Mouse (Mus musculus): ENCODE results near the gene 1190005I06Rik. TPM values are rescaled to one million over a fixed set of nuclear protein-coding genes. Genes with fewer than 3 reads are reported as not detected.
A peak's percentile ranks its signal among the peaks of the same experiment; 100 is the strongest.
"Not testable (repeated sequence)": the region's sequence is repeated elsewhere in the genome, so short reads cannot be mapped to it uniquely, and the experiment has no call there.

The 1190005I06Rik gene
- polyA plus RNA-seq, 1 experiment from 2014 or later = 7.7 TPM

GRCm38 (mm10) chr8:120681113-120681512, 33.7 kb upstream of the 1190005I06Rik start:
- H3K36me3 ChIP-seq = no peaks in the 10 kb centered on the region
- no peaks in the 10 kb centered on the region for H3K9me3 ChIP-seq
- 68% methylated on average over 10 of the region's 10 CpGs for WGBS
- no peak overlapping the region for H3K4me2 ChIP-seq
- H3K27ac ChIP-seq = no peak overlapping the region
- peaks cover 20% of the 10 kb centered on the region for H3K4me1 ChIP-seq
- no peak overlapping the region for H3K4me3 ChIP-seq
- ATAC-seq (ENCODE audit: insufficient number of reproducible peaks, low FRiP score, low TSS enrichment, low read depth) = no peak
- H3K9ac ChIP-seq = no peak overlapping the region
- peaks cover 5% of the 10 kb centered on the region; the same call in 1 of the 2 replicates for H3K27me3 ChIP-seq

- not testable (repeated sequence) for H3K4me3 ChIP-seq; H3K9ac ChIP-seq; ATAC-seq (ENCODE audit: insufficient number of reproducible peaks, low FRiP score, low TSS enrichment, low read depth); H3K27me3 ChIP-seq; H3K4me2 ChIP-seq; H3K9me3 ChIP-seq; H3K27ac ChIP-seq; H3K36me3 ChIP-seq
- peaks cover 16% of the 10 kb centered on the region for H3K4me1 ChIP-seq
- 56% methylated on average over 7 of the region's 7 CpGs for WGBS
Measured at GRCm38 (mm10) chr8:120680405-120680804, 33.0 kb upstream of the 1190005I06Rik start.

- ATAC-seq (ENCODE audit: insufficient number of reproducible peaks, low FRiP score, low TSS enrichment, low read depth) = no peak
- Histone ChIP-seq H3K27me3 (peaks cover 5% of the 10 kb centered on the region; the same call in 1 of the 2 replicates), H3K4me2 (no peak overlapping the region), H3K4me1 (peaks cover 10% of the 10 kb centered on the region; the same call in 1 of the 2 replicates), H3K9ac (no peak overlapping the region), H3K4me3 (no peak overlapping the region), H3K27ac (no peak overlapping the region), H3K36me3 (peaks cover 7% of the 10 kb centered on the region; the same call in 1 of the 2 replicates), H3K9me3 (no peaks in the 10 kb centered on the region)
- WGBS = 56% methylated on average over 11 of the region's 11 CpGs
Measured at GRCm38 (mm10) chr8:120679629-120680387, 32.4 kb upstream of the 1190005I06Rik start.

GRCm38 (mm10) chr8:120678447-120678846, 31.0 kb upstream of the 1190005I06Rik start:
- H3K4me1 ChIP-seq = 0 out of 2 replicates have a peak, but pooled peaks cover 3% of the 10 kb centered on the region
- H3K9me3 ChIP-seq = no peaks in the 10 kb centered on the region
- ATAC-seq (ENCODE audit: insufficient number of reproducible peaks, low FRiP score, low TSS enrichment, low read depth) = no peak
- WGBS = 12% methylated on average over 10 of the region's 10 CpGs
- peaks cover 16% of the 10 kb centered on the region for H3K36me3 ChIP-seq
- peaks cover 5% of the 10 kb centered on the region; the same call in 1 of the 2 replicates for H3K27me3 ChIP-seq
- H3K27ac ChIP-seq = no peak overlapping the region
- H3K4me2 ChIP-seq = no peak overlapping the region
- no peak overlapping the region for H3K4me3 ChIP-seq
- no peak overlapping the region for H3K9ac ChIP-seq

- H3K4me1 ChIP-seq = 0 out of 2 replicates have a peak, but pooled peaks cover 3% of the 10 kb centered on the region
- no peaks in the 10 kb centered on the region for H3K27me3 ChIP-seq
- 76% methylated on average over 8 of the region's 8 CpGs for WGBS
- no peak overlapping the region for H3K9ac ChIP-seq
- H3K9me3 ChIP-seq = no peaks in the 10 kb centered on the region
- H3K4me2 ChIP-seq = no peak overlapping the region
- peaks cover 42% of the 10 kb centered on the region for H3K36me3 ChIP-seq
- no peak for ATAC-seq (ENCODE audit: insufficient number of reproducible peaks, low FRiP score, low TSS enrichment, low read depth)
- no peak overlapping the region for H3K27ac ChIP-seq
- no peak overlapping the region for H3K4me3 ChIP-seq
Measured at GRCm38 (mm10) chr8:120675718-120676117, 28.3 kb upstream of the 1190005I06Rik start.

- no peak overlapping the region for H3K27ac ChIP-seq
- peaks cover 7% of the 10 kb centered on the region for H3K4me1 ChIP-seq
- 94% methylated on average over 7 of the region's 7 CpGs for WGBS
- H3K9me3 ChIP-seq = no peaks in the 10 kb centered on the region
- H3K4me2 ChIP-seq = no peak overlapping the region
- no peak for ATAC-seq (ENCODE audit: insufficient number of reproducible peaks, low FRiP score, low TSS enrichment, low read depth)
- no peak overlapping the region for H3K9ac ChIP-seq
- no peaks in the 10 kb centered on the region for H3K27me3 ChIP-seq
- H3K36me3 ChIP-seq = peaks cover 53% of the 10 kb centered on the region
- H3K4me3 ChIP-seq = no peak overlapping the region
Measured at GRCm38 (mm10) chr8:120673298-120673697, 25.9 kb upstream of the 1190005I06Rik start.

- 87% methylated on average over 16 of the region's 16 CpGs for WGBS
- H3K9ac ChIP-seq = no peak overlapping the region
- H3K4me1 ChIP-seq = peaks cover 7% of the 10 kb centered on the region
- no peak overlapping the region for H3K4me3 ChIP-seq
- no peaks in the 10 kb centered on the region for H3K9me3 ChIP-seq
- H3K4me2 ChIP-seq = no peak overlapping the region
- H3K27me3 ChIP-seq = no peaks in the 10 kb centered on the region
- ATAC-seq (ENCODE audit: insufficient number of reproducible peaks, low FRiP score, low TSS enrichment, low read depth) = no peak
- no peak overlapping the region for H3K27ac ChIP-seq
- peaks cover 53% of the 10 kb centered on the region for H3K36me3 ChIP-seq
Measured at GRCm38 (mm10) chr8:120672626-120673229, 25.3 kb upstream of the 1190005I06Rik start.

GRCm38 (mm10) chr8:120671775-120672174, 24.3 kb upstream of the 1190005I06Rik start:
- H3K4me3 ChIP-seq = no peak overlapping the region
- H3K9ac ChIP-seq = no peak overlapping the region
- WGBS = 72% methylated on average over 6 of the region's 6 CpGs
- no peaks in the 10 kb centered on the region for H3K9me3 ChIP-seq
- peaks cover 53% of the 10 kb centered on the region for H3K36me3 ChIP-seq
- no peak for ATAC-seq (ENCODE audit: insufficient number of reproducible peaks, low FRiP score, low TSS enrichment, low read depth)
- peaks cover 12% of the 10 kb centered on the region for H3K4me1 ChIP-seq
- H3K4me2 ChIP-seq = no peak overlapping the region
- H3K27me3 ChIP-seq = no peaks in the 10 kb centered on the region
- no peak overlapping the region for H3K27ac ChIP-seq

GRCm38 (mm10) chr8:120668374-120668905, 21.0 kb upstream of the 1190005I06Rik start, which contains the start of gene Emc8:
TSS of gene Emc8 (minus strand) at chr8:120668573.
- Histone ChIP-seq H3K4me2 (peak within 1 kb of the TSS; percentile 83), H3K27ac (peak within 1 kb of the TSS; percentile 88), H3K4me3 (peak within 1 kb of the TSS; percentile 85), H3K36me3 (peaks cover 40% of the 10 kb centered on the region), H3K9ac (peak within 1 kb of the TSS; percentile 98), H3K4me1 (peaks cover 40% of the 10 kb centered on the region), H3K9me3 (no peaks in the 10 kb centered on the region), H3K27me3 (no peaks in the 10 kb centered on the region)
- under 1% methylated on average over 51 of the region's 51 CpGs for WGBS
- ATAC-seq (ENCODE audit: insufficient number of reproducible peaks, low FRiP score, low TSS enrichment, low read depth) = peak; percentile 11; the same call in 1 of the 2 replicates

- Histone ChIP-seq H3K4me3 (peak within 1 kb of the TSS; percentile 85), H3K9me3 (no peaks in the 10 kb centered on the region), H3K27ac (peak within 1 kb of the TSS; percentile 88), H3K36me3 (peaks cover 34% of the 10 kb centered on the region), H3K9ac (peak within 1 kb of the TSS; percentile 98), H3K4me1 (peaks cover 40% of the 10 kb centered on the region), H3K4me2 (peak within 1 kb of the TSS; percentile 83), H3K27me3 (no peaks in the 10 kb centered on the region)
- under 1% methylated on average over 104 of the region's 105 CpGs for WGBS
- ATAC-seq (ENCODE audit: insufficient number of reproducible peaks, low FRiP score, low TSS enrichment, low read depth) = peak; percentile 88
Measured at GRCm38 (mm10) chr8:120667561-120668373, 20.3 kb upstream of the 1190005I06Rik start, which contains the start of the genes Gm27021 and Cox4i1. TSS of gene Gm27021 (minus strand) at chr8:120668079. TSS of gene Cox4i1 (plus strand) at chr8:120668222.

GRCm38 (mm10) chr8:120666807-120667470, 19.5 kb upstream of the 1190005I06Rik start:
- 2% methylated on average over 17 of the region's 17 CpGs for WGBS
- H3K9ac ChIP-seq = peak overlapping the region; percentile 98
- no peak overlapping the region for H3K27ac ChIP-seq
- H3K4me3 ChIP-seq = peak overlapping the region; percentile 85
- ATAC-seq (ENCODE audit: insufficient number of reproducible peaks, low FRiP score, low TSS enrichment, low read depth) = no peak
- no peaks in the 10 kb centered on the region for H3K9me3 ChIP-seq
- H3K36me3 ChIP-seq = peaks cover 25% of the 10 kb centered on the region
- H3K4me2 ChIP-seq = peak overlapping the region; percentile 83
- H3K27me3 ChIP-seq = no peaks in the 10 kb centered on the region
- H3K4me1 ChIP-seq = peaks cover 40% of the 10 kb centered on the region

Measured in limb, embryonic 15.5 days (tissue).